Mouse (Mus musculus) c-Kit-positive CD71-negative TER-119-negative erythroid progenitor cells, embryonic 14.5 days (primary cell): ENCODE data around the gene Zfp239.

Experiments
- DNase-seq: peaks from one replicate; pipeline ENCODE4 v3.0.0-alpha.2; 2013; ENCODE audit warnings: low read depth

Zfp239 gene

GRCm38 (mm10) chr6:117879408-117880115 is 17.7 kb downstream of the Zfp239 start:
- peak; percentile 99 for DNase-seq

DNA sequence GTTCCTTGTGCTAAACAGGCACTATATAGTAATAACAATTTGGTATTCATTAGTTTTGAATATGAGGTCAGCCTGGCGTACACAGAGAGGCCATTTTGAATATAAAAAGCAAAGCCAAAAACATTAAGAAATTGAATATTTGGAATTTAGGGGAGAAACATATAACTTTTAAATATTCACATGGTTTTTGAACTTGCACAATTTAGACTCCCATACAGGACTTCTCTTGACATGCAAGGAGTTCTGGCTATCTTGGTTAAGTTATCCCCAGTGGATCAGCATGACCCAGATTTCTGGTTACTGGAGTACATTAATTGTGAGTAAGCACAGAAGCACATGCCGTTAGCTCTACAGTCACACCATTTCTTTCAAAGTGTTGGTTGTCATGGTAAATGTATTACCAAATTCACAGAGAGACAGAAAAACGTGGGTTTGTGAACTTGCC is 18.5 kb downstream of the Zfp239 start:
- DNase-seq = no peak

DNA sequence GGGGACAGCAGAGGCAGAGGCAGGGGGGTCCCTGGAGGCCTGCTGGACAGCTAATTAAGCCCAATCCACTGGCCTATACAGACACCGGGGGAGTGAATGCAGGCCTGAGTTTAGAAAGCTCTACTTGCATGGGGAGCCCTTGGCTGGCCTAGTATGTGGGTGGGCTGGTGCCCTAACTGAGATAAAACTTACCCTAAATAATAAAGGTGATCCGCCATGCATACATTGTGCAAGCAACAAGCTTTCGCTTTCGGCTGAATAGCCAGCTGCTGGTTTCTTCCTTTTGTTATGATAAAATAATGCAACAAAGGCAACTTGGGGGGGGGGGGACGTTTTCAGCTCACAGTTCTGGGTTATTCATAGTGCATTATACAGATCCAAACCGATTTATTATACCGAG is 19.3 kb downstream of the Zfp239 start:
- no peak for DNase-seq

- no peak for DNase-seq
These were observed 20.1 kb downstream of the Zfp239 start for GRCm38 (mm10) chr6:117881997-117882396.

DNA sequence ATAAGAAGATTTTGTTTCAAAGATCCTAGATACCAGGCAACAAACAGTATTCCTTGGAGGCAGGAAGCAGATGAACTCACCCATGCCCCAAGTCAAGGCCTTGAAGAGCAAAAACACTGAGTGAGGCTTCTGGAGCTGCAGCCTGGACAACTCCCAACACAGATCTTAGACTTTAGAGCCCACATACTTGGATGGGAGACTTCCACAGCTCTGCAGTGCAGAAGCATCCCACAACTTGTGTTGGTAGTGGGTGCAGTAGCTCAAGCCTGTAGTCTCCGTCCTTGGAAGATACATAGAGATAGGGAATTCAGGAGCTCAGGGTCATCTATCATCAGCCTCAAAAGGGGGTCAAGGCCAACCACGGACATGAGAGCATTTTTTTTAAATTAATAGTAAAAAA is 24.0 kb downstream of the Zfp239 start:
- DNase-seq = no peak

DNA sequence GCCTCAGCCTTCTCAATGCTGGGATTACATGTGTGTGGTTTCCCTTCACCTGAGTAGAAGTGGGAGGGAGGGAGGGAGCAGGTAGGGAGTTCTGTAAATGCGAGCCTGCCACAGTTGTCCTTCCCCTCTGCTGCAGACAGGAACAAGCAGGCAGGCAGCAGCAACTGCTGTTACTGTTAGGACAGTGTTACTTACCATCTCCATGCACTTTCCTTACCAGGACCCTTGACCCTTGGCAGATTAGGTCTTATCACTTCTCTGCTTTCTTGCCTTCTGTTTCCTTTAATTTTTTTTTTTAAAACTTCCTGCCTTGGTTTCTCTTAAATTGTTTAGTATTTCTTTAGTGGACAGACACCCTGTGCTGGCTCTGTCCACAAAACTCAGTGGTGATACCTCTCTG is 26.1 kb downstream of the Zfp239 start:
- no peak for DNase-seq

- no peak for DNase-seq
These were observed 26.8 kb downstream of the Zfp239 start for GRCm38 (mm10) chr6:117888642-117889096.

- no peak for DNase-seq
These were observed 28.4 kb downstream of the Zfp239 start for GRCm38 (mm10) chr6:117890257-117890656.

DNA sequence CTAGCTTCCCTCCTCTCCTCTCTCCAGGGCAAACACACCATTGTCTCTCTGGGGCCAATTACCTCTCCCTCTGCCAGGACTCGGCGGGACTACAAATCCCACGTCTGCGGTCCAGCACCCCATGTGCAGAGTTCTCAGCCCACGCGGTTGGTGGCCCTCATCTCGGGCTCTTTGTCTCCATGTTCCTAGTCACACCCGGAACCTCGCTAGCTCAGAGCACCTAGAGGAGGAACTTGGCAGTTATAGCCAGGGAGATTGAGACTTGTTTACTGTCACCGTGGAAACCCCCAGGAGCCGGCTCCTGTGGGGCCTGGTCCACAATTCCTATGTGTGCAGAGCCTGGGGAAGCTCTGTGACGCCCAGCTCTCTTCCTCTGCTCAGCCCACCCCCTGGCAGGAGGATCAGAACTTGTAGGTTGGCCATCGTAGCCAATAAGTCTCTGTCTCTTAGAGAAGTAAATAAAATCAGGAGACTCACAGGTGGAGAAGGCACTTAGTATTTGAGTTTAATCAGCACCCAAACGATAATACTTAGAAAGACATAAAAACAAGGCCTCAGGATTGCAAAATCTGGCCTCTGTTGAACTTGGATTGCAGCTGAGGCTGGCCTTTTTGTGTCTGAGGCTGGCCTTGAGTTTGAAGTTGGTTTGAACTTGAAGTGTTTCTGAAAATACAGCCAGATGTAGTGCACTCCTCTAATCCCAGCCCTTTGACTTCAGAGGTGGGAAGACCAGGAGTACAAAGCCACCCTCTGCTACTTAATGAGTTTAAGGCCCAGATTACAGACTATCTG is 29.7 kb downstream of the Zfp239 start:
- no peak for DNase-seq

DNA sequence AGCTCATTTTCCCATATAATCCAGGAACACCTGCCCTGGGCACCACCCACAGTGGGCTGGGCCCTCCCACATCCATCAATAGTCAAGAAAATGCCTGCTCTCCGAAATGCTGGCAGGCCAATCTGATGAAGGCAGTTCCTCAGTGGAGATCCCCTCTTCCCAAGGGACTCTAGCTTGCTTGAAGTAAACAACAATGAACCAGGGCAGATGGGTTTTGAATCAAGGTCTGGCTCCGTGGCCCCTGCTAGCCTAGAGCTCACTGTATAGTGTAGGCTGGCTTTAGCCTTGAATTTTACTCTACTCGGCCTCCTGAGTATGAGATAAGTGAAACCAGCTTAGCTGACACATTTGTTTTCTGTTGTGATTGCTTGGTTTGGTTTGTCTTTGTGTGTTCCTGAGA is 30.5 kb downstream of the Zfp239 start:
- DNase-seq = no peak

DNA sequence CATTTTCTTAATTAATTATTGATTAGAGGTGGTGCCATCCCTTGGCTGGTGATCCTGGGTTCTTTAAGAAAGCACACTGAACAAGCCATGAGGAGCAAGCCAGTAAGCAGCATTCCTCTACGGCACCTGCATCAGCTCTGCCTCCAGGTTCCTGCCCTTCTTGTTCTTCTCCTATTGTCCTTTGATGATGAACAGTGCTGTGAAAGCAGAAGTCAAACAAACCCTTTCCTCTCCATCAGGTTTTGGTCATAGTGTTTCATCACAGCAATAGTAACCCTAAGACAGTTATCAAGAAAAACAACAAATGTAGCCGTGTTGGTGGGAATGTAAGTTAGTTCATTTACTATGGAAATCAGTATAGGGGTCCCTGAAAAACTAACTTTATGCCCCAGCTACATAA is 31.5 kb downstream of the Zfp239 start:
- DNase-seq = no peak

- DNase-seq = no peak
These were observed 35.9 kb downstream of the Zfp239 start for GRCm38 (mm10) chr6:117897800-117898199.

DNA sequence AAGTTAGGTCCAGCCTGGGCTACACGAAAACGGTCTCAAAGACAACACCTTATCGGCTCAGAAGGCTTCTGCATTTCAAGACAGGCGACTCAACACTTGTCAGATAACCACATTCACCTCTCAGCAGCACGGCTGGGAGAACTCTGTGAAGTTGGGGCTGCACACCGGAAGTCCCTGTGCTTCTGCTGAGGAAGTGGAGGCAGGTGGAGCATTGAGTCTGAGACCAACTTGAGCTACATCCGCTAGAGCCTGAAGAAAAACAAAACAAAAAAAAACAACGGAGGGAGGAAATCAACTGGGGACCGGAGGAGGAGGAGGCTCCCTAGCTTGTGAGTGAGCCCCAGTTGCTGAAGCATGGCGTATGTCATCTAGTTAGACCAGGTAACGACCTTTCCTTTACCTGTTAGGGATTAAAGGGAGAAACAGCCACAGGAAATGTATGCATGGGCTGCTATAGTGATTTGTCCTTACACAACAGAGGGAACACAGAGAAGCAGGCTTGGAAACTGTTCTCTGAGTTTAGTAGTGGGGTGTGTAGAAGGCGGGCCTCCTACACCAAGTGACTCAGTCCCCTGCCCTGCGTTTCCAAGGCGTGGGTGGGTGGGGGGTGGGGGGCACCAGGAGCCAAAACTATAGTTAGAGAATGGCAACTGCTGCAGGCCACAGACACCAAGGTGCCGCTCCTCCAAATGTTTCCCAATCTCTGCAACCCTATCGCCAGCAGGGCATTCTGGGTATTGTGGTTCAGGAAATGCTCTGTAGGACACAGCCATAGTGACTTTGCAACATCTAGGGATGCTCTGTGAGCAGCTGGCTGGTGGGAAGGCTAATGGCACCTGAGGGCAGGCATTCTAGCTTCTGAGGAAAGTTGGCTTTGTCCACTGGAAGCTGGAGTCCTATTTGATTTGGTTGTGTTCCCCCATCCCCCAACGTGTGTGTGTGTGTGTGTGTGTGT is 38.5 kb downstream of the Zfp239 start, which contains the start of gene Hnrnpf:
Gene Hnrnpf, plus strand, starts transcription at position 199 of the 955 bp plus-strand sequence.
- DNase-seq = no peak

DNA sequence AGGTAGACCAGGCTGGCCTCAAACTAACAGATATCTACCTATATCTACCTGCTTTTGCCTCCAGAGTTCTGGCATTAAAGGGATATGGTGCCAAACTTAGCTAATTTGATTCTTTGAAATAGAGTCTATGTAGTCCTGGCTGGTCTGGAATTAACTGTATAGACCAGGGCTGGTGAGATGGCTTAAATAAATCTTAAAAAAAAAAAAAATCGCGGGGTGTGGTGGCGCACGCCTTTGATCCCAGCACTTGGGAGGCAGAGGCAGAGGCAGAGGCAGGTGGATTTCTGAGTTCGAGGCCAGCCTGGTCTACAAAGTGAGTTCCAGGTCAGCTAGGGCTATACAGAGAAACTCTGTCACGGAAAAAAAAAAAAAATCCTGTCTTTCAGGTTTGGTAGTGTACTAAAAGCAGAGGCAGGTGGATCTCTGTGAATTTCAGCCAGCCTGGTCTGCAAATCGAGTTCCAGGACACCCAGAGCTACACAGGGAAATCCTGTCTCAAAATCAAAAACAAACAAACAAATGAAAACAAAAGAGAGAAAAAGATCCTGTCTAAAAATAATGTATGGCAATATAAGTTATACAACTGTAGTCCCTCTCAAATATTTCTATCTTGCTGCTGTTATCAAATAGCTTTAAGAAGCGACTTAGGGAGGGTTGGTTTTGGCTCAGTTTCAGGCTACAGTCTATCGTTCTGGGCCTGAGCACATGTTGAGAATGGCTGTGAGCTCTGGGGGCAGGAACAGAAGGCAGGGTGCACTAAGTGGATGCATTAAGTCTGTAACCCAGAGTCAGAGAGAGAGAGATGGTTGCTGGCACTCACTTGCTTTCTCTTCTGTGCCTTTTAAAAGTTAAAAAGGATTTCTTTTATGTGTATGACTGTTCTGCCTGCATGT is 39.9 kb downstream of the Zfp239 start:
- DNase-seq = no peak

- DNase-seq = no peak
These were observed 40.7 kb downstream of the Zfp239 start for GRCm38 (mm10) chr6:117902556-117902955.

- no peak for DNase-seq
These were observed 41.9 kb downstream of the Zfp239 start for GRCm38 (mm10) chr6:117903836-117904235.

DNA sequence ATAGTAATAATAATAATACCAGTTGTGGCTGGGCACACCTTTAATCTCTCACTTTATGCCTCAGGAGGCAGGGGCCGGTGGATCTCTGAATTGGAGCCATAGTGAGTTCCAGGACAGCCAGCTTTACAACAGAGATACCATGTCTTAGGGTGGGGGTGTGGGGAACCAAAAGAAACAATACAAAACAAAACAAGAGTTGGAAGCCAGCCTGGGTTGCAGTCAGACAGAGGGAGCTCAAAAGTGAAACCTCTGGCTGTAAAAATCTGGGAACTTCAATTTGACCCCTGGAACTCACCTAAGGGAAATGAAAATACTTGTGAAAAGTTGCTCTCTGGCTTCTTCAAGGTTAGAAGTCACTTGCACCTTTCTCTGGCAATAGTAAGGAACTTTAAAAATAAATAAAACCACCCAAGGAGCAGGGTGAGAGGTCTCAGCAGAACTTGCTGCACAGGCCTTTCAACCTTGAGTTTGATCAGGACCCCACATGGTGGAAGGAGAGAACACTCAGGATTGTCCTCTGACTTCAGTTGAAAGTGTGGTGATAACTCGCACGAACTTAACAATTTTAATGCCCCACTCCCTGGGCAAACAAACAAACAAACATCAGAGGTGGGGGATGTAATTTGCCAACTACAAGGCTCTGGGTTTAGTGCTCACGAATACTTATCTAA is 43.5 kb downstream of the Zfp239 start:
- no peak for DNase-seq

DNA sequence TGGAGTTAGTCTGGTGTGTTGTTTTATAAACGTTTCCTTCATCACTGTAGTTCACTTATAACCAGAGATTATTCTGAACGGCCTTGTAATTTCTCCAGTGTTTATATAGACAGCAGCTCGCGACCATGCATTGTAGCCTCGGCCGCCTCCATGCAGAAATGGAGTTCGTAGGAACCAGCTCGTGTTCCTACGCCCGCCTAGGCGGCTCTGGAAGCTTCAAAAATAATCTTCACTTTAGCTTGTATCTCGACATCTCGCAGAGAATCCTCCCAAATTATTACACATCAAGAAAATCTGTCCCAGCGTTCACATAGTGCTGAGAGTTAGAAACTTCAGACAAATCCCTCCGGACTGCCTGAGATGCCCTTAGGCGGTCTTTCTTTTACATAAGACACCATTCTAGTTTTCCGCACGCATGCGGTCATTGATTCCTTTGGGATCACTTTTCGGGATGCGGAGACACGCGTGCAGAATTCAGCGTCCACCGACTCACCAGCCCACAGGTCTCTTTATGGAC is 44.2 kb downstream of the Zfp239 start:
- DNase-seq = no peak

DNA sequence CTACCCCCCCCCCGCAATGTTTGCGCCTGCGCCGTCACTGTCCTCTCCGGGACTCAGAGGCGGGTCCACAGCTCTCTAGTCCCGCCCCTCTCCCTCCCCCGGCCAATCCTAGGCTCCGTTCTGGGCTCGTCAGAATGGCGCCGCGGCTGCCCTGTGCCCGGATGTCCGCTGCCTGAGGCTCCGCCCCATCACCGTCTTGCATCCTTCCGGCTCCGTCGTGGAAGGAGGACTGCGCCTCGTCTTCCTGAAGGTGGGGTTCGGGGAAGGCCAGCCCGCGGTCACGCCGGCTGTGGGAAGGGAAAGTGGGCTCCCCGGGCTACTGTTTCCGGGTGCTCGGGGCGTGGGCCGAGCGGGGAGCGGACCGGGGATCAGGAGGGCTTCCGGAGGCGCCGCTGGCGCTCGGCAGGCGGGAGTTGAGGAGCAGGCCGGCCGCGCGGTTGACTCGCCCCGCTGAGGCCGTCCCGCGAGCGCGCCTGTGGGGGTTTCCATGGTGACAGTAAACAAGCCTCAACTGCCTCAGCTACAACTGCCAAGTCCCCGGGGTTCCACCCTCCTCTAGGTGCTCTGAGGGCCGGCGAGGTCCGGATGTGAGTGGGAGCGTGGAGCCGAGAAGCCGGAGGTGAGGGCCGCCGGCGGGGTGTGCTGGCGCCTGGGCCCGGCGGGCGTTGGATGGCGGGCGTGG is 44.8 kb downstream of the Zfp239 start:
- peak; percentile 95 for DNase-seq
